In genomic region chr9:44726431-44727146, GRCm38 (mm10) we compare ENCODE assay signal across 12 mouse cellular contexts. TPM values are rescaled to one million over a fixed set of nuclear protein-coding genes. Genes with fewer than 3 reads are reported as not detected.
DNase-seq lines count a peak whose midpoint lies in the region; ATAC-seq and TF ChIP-seq lines count a peak whose summit lies in the region.
"Had no signal": no experiment of that assay in that cellular context is flagged by ENCODE, and none has a peak within 500 bp of the region (broad histone marks: within the 10 kb centered on the region; RNA-seq: fewer than 3 reads in every experiment).

No protein-coding gene starts in this region.

- H3K4me2 ChIP-seq in intestine, embryonic 15.5 days (replicated peaks): no peak overlapping the region
- H3K4me2 ChIP-seq in intestine, postnatal 0 days (replicated peaks; ENCODE audit: low read depth): no peak overlapping the region
- peak overlapping the region; percentile 2; the same call in 1 of the 2 replicates for H3K4me2 ChIP-seq in embryonic facial prominence, embryonic 13.5 days
- H3K4me2 ChIP-seq in hindbrain, postnatal 0 days (ENCODE audit: low read depth, low read length): no peak overlapping the region
- no peak overlapping the region for H3K4me2 ChIP-seq in midbrain, embryonic 12.5 days (replicated peaks)

- H3K4me1 ChIP-seq in intestine, embryonic 15.5 days (replicated peaks): peaks cover 28% of the 10 kb centered on the region
- no peaks in the 10 kb centered on the region for H3K4me1 ChIP-seq in intestine, postnatal 0 days (replicated peaks; ENCODE audit: control insufficient read depth, insufficient read depth, low read length)
- H3K4me1 ChIP-seq in embryonic facial prominence, embryonic 13.5 days: peaks cover 60% of the 10 kb centered on the region
- H3K4me1 ChIP-seq in hindbrain, postnatal 0 days (ENCODE audit: insufficient read depth, low read length): peaks cover 41% of the 10 kb centered on the region
- peaks cover 56% of the 10 kb centered on the region for H3K4me1 ChIP-seq in midbrain, embryonic 12.5 days

- H3K27ac ChIP-seq in intestine, embryonic 15.5 days: 0 out of 2 replicates have a peak overlapping the region, but pooled peaks have one; percentile 11
- no peak overlapping the region for H3K27ac ChIP-seq in intestine, postnatal 0 days (ENCODE audit: low read depth, low read length)
- H3K27ac ChIP-seq in embryonic facial prominence, embryonic 13.5 days: peak overlapping the region; percentile 44; the same call in 1 of the 2 replicates
- peak overlapping the region; percentile 27; the same call in 1 of the 2 replicates for H3K27ac ChIP-seq in hindbrain, postnatal 0 days
- peak overlapping the region; percentile 49; the same call in 1 of the 2 replicates for H3K27ac ChIP-seq in midbrain, embryonic 12.5 days (replicated peaks)

- intact Hi-C loops in left cerebral cortex, postnatal 25 days (cut with DNase I): no loop called here

- H3K27me3 ChIP-seq in intestine, embryonic 15.5 days (replicated peaks): peaks cover 3% of the 10 kb centered on the region; the same call in 1 of the 2 replicates
- H3K27me3 ChIP-seq in intestine, postnatal 0 days (replicated peaks; ENCODE audit: control insufficient read depth, insufficient read depth, low read length): peaks cover 14% of the 10 kb centered on the region; the same call in 1 of the 2 replicates
- H3K27me3 ChIP-seq in embryonic facial prominence, embryonic 13.5 days: no peaks in the 10 kb centered on the region
- no peaks in the 10 kb centered on the region for H3K27me3 ChIP-seq in hindbrain, postnatal 0 days (ENCODE audit: insufficient read depth, low read length)
- H3K27me3 ChIP-seq in midbrain, embryonic 12.5 days: peaks cover 3% of the 10 kb centered on the region; the same call in 1 of the 2 replicates

- H3K9me3 ChIP-seq in intestine, embryonic 15.5 days: no peaks in the 10 kb centered on the region
- no peaks in the 10 kb centered on the region for H3K9me3 ChIP-seq in intestine, postnatal 0 days (ENCODE audit: control insufficient read depth)
- no peaks in the 10 kb centered on the region for H3K9me3 ChIP-seq in embryonic facial prominence, embryonic 13.5 days
- no peaks in the 10 kb centered on the region for H3K9me3 ChIP-seq in hindbrain, postnatal 0 days (ENCODE audit: low read length)
- no peaks in the 10 kb centered on the region for H3K9me3 ChIP-seq in midbrain, embryonic 12.5 days

- no peak for TF ChIP-seq CTCF in intestine, postnatal 0 days (IDR thresholded peaks at IDR 0.05; ENCODE audit: low read depth)
- TF ChIP-seq CTCF in hindbrain, postnatal 0 days (IDR thresholded peaks at IDR 0.05; ENCODE audit: low read depth): no peak

- whole genome bisulfite sequencing in intestine, embryonic 15.5 days: 41% methylated on average over 10 of the region's 10 CpGs
- 54% methylated on average over 10 of the region's 10 CpGs for WGBS in intestine, postnatal 0 days
- 29% methylated on average over 10 of the region's 10 CpGs for WGBS in embryonic facial prominence, embryonic 13.5 days
- 43% methylated on average over 10 of the region's 10 CpGs for WGBS in hindbrain, postnatal 0 days
- 41% methylated on average over 10 of the region's 10 CpGs for WGBS in midbrain, embryonic 12.5 days

- H3K9ac ChIP-seq in intestine, embryonic 15.5 days: no peak overlapping the region
- H3K9ac ChIP-seq in intestine, postnatal 0 days (ENCODE audit: low read depth, low read length): no peak overlapping the region
- peak overlapping the region; percentile 46; the same call in 1 of the 2 replicates for H3K9ac ChIP-seq in embryonic facial prominence, embryonic 13.5 days
- H3K9ac ChIP-seq in hindbrain, postnatal 0 days (replicated peaks; ENCODE audit: low read length): no peak overlapping the region
- 0 out of 2 replicates have a peak overlapping the region, but pooled peaks have one; percentile 37 for H3K9ac ChIP-seq in midbrain, embryonic 12.5 days (replicated peaks)

- no peak overlapping the region for H3K4me3 ChIP-seq in intestine, embryonic 15.5 days (replicated peaks)
- no peak overlapping the region for H3K4me3 ChIP-seq in intestine, postnatal 0 days (ENCODE audit: low read depth, low read length)
- no peak overlapping the region for H3K4me3 ChIP-seq in embryonic facial prominence, embryonic 13.5 days
- no peak overlapping the region for H3K4me3 ChIP-seq in hindbrain, postnatal 0 days (ENCODE audit: low read length)
- H3K4me3 ChIP-seq in midbrain, embryonic 12.5 days: no peak overlapping the region

- DNase-seq in hindbrain, postnatal 0 days (ENCODE audit: low spot score): no peak
- no peak for DNase-seq in spleen, postnatal 14 days (ENCODE audit: low spot score in 2 of 2)
- no peak for DNase-seq in left cerebral cortex, postnatal 25 days (ENCODE audit: low spot score in 2 of 2)
- DNase-seq in heart, adult 8-10 months (ENCODE audit: low spot score): no peak
- DNase-seq: lung, postnatal 14 days; right cerebral cortex, adult 18-20 months; thymus, adult 18-20 months had no signal

- no peak for ATAC-seq in intestine, embryonic 15.5 days
- ATAC-seq in intestine, postnatal 0 days: no peak
- ATAC-seq in embryonic facial prominence, embryonic 13.5 days (ENCODE audit: insufficient number of reproducible peaks, insufficient read depth, low FRiP score, low TSS enrichment, low read depth): no peak
- ATAC-seq in hindbrain, postnatal 0 days: no peak
- ATAC-seq in midbrain, embryonic 12.5 days (ENCODE audit: low FRiP score, low read depth): no peak

- H3K36me3 ChIP-seq in intestine, embryonic 15.5 days: no peaks in the 10 kb centered on the region
- H3K36me3 ChIP-seq in intestine, postnatal 0 days (ENCODE audit: control insufficient read depth, insufficient read depth): peaks cover 5% of the 10 kb centered on the region; the same call in 1 of the 2 replicates
- 0 out of 2 replicates have a peak, but pooled peaks cover 2% of the 10 kb centered on the region for H3K36me3 ChIP-seq in embryonic facial prominence, embryonic 13.5 days
- no peaks in the 10 kb centered on the region for H3K36me3 ChIP-seq in hindbrain, postnatal 0 days (ENCODE audit: insufficient read depth, low read length)
- H3K36me3 ChIP-seq in midbrain, embryonic 12.5 days: no peaks in the 10 kb centered on the region

RNA-seq across cellular contexts. Expression of gene Phldb1, which starts 8.4 kb away (rescaled TPM):
- polyA plus RNA-seq in intestine, embryonic 15.5 days (2015; fragmentation: Nextera tagmentation; extraction: Ambion mirVana): 17.6 and 18.9 TPM in 2 replicates
- 6.2 and 6.9 TPM in 2 replicates for polyA plus RNA-seq in intestine, postnatal 0 days (2015; fragmentation: Nextera tagmentation; extraction: Ambion mirVana)
- polyA plus RNA-seq in embryonic facial prominence, embryonic 13.5 days (2015; fragmentation: Nextera tagmentation; extraction: Ambion mirVana): 37.9 and 38.0 TPM in 2 replicates
- total RNA-seq in hindbrain, postnatal 0 days (2014; rRNA removed): 114 and 152 TPM in 2 replicates
- 31.9 and 35.3 TPM in 2 replicates for polyA plus RNA-seq in hindbrain, postnatal 0 days (2015; fragmentation: Nextera tagmentation; extraction: Ambion mirVana)
- polyA plus RNA-seq in midbrain, embryonic 12.5 days (2016; fragmentation: Nextera tagmentation; extraction: Ambion mirVana): 72.8 and 74.5 TPM in 2 replicates
- 10 to 100 TPM; 54.9 to 70.7 TPM for total RNA-seq in left cerebral cortex, postnatal 25 days (2021)
- 100 to 1,000 TPM; 108 to 146 (median 128) TPM for total RNA-seq in heart, adult 8-10 months (2022)

RNA-seq across cellular contexts. Expression of gene Arcn1, which starts 41.1 kb away (rescaled TPM):
- polyA plus RNA-seq in intestine, embryonic 15.5 days (2015; fragmentation: Nextera tagmentation; extraction: Ambion mirVana): 184 and 193 TPM in 2 replicates
- polyA plus RNA-seq in intestine, postnatal 0 days (2015; fragmentation: Nextera tagmentation; extraction: Ambion mirVana): 113 and 121 TPM in 2 replicates
- polyA plus RNA-seq in embryonic facial prominence, embryonic 13.5 days (2015; fragmentation: Nextera tagmentation; extraction: Ambion mirVana): 192 and 213 TPM in 2 replicates
- total RNA-seq in hindbrain, postnatal 0 days (2014; rRNA removed): 77.1 and 88.4 TPM in 2 replicates
- polyA plus RNA-seq in hindbrain, postnatal 0 days (2015; fragmentation: Nextera tagmentation; extraction: Ambion mirVana): 102 and 109 TPM in 2 replicates
- polyA plus RNA-seq in midbrain, embryonic 12.5 days (2016; fragmentation: Nextera tagmentation; extraction: Ambion mirVana): 175 and 179 TPM in 2 replicates
- total RNA-seq in left cerebral cortex, postnatal 25 days (2021): 100 to 1,000 TPM in 1 of 2 experiments, 10 to 100 TPM in 1; 98.0 to 103 TPM
- 10 to 100 TPM; 79.7 to 89.3 (median 80.9) TPM for total RNA-seq in heart, adult 8-10 months (2022)

RNA-seq across cellular contexts. Expression of gene Ift46, which starts 41.1 kb away (rescaled TPM):
- polyA plus RNA-seq in intestine, embryonic 15.5 days (2015; fragmentation: Nextera tagmentation; extraction: Ambion mirVana): 79.8 and 82.8 TPM in 2 replicates
- polyA plus RNA-seq in intestine, postnatal 0 days (2015; fragmentation: Nextera tagmentation; extraction: Ambion mirVana): 52.8 and 56.9 TPM in 2 replicates
- polyA plus RNA-seq in embryonic facial prominence, embryonic 13.5 days (2015; fragmentation: Nextera tagmentation; extraction: Ambion mirVana): 137 and 149 TPM in 2 replicates
- total RNA-seq in hindbrain, postnatal 0 days (2014; rRNA removed): 56.0 and 61.6 TPM in 2 replicates
- polyA plus RNA-seq in hindbrain, postnatal 0 days (2015; fragmentation: Nextera tagmentation; extraction: Ambion mirVana): 142 and 144 TPM in 2 replicates
- 156 TPM in 2 replicates for polyA plus RNA-seq in midbrain, embryonic 12.5 days (2016; fragmentation: Nextera tagmentation; extraction: Ambion mirVana)
- total RNA-seq in left cerebral cortex, postnatal 25 days (2021): 10 to 100 TPM; 68.8 to 83.5 TPM
- total RNA-seq in heart, adult 8-10 months (2022): 10 to 100 TPM; 19.1 to 35.6 (median 22.8) TPM

RNA-seq across cellular contexts. Expression of gene Treh, which starts 53.6 kb away (rescaled TPM):
- not detected in 2 replicates for polyA plus RNA-seq in intestine, embryonic 15.5 days (2015; fragmentation: Nextera tagmentation; extraction: Ambion mirVana)
- polyA plus RNA-seq in intestine, postnatal 0 days (2015; fragmentation: Nextera tagmentation; extraction: Ambion mirVana): 2.1 and 2.4 TPM in 2 replicates
- 0.73 TPM in 1 of 2 replicates, not detected in the other for polyA plus RNA-seq in embryonic facial prominence, embryonic 13.5 days (2015; fragmentation: Nextera tagmentation; extraction: Ambion mirVana)
- total RNA-seq in hindbrain, postnatal 0 days (2014; rRNA removed): not detected in 2 replicates
- not detected in 2 replicates for polyA plus RNA-seq in hindbrain, postnatal 0 days (2015; fragmentation: Nextera tagmentation; extraction: Ambion mirVana)
- polyA plus RNA-seq in midbrain, embryonic 12.5 days (2016; fragmentation: Nextera tagmentation; extraction: Ambion mirVana): not detected in 2 replicates
- total RNA-seq in left cerebral cortex, postnatal 25 days (2021): under 1 TPM; 0.25 to 0.34 TPM
- total RNA-seq in heart, adult 8-10 months (2022): not detected
- total RNA-seq: layer of hippocampus, postnatal 25 days had no signal

Comparison
In these comparisons a context has a peak if more than half of its experiments do, and no peak if none do; other contexts are left out.
1. H3K9ac ChIP-seq: peak in embryonic facial prominence, embryonic 13.5 days (single experiment) and midbrain, embryonic 12.5 days (single experiment); none in intestine, embryonic 15.5 days (single experiment), intestine, postnatal 0 days (single experiment) and hindbrain, postnatal 0 days (single experiment).